Mouse (Mus musculus) adrenal gland, adult 8-10 months (tissue): Measurements from ENCODE around the gene Tlk2. TPM values are rescaled to one million over a fixed set of nuclear protein-coding genes. Genes with fewer than 3 reads are reported as not detected.
A peak's percentile ranks its signal among the peaks of the same experiment; 100 is the strongest.
"Not testable (repeated sequence)": the region's sequence is repeated elsewhere in the genome, so short reads cannot be mapped to it uniquely, and the experiment has no call there.

ENCODE experiments used
- DNase-seq: peaks from one replicate; pipeline ENCODE4 v3.0.0; 2022
- total RNA-seq, 4 experiments: library from RNA; stranded (reverse); gene quantifications; 2 replicates each; pipeline ENCODE4 v1.2.4; 2022

The Tlk2 gene
- 10 to 100 TPM; 44.2 to 59.4 (median 50.1) TPM for total RNA-seq

GRCm38 (mm10) chr11:105178516-105178915 is at the start of gene Tlk2:
Gene Tlk2 (plus strand): TSS chr11:105178807.
- DNase-seq, result no peak

- no peak for DNase-seq
Observed at GRCm38 (mm10) chr11:105135692-105136091, 42.9 kb upstream of the Tlk2 start.

- DNase-seq, result not testable (repeated sequence)
Observed at GRCm38 (mm10) chr11:105137255-105137654, 41.4 kb upstream of the Tlk2 start.

GRCm38 (mm10) chr11:105140512-105140911 is 38.1 kb upstream of the Tlk2 start:
- DNase-seq, result not testable (repeated sequence)

- no peak for DNase-seq
Observed at GRCm38 (mm10) chr11:105141115-105141514, 37.5 kb upstream of the Tlk2 start.

GRCm38 (mm10) chr11:105143564-105143963 is 35.0 kb upstream of the Tlk2 start:
- no peak for DNase-seq

GRCm38 (mm10) chr11:105144084-105144483 is 34.5 kb upstream of the Tlk2 start:
- no peak for DNase-seq

GRCm38 (mm10) chr11:105144508-105145210 is 33.9 kb upstream of the Tlk2 start:
- no peak for DNase-seq

- DNase-seq, result no peak
Observed at GRCm38 (mm10) chr11:105145211-105145610, 33.4 kb upstream of the Tlk2 start.

- DNase-seq, result no peak
Observed at GRCm38 (mm10) chr11:105146593-105146992, 32.0 kb upstream of the Tlk2 start, which contains the start of gene Gm10842. Gene Gm10842 (plus strand): TSS chr11:105146893.

- DNase-seq, result no peak
Observed at GRCm38 (mm10) chr11:105149353-105149752, 29.3 kb upstream of the Tlk2 start.

- DNase-seq, result no peak
Observed at GRCm38 (mm10) chr11:105149766-105150165, 28.8 kb upstream of the Tlk2 start.

- no peak for DNase-seq
Observed at GRCm38 (mm10) chr11:105150691-105151090, 27.9 kb upstream of the Tlk2 start.

GRCm38 (mm10) chr11:105151226-105152016 is 27.2 kb upstream of the Tlk2 start:
- no peak for DNase-seq

GRCm38 (mm10) chr11:105152017-105152300 is 26.6 kb upstream of the Tlk2 start:
- no peak for DNase-seq

- no peak for DNase-seq
Observed at GRCm38 (mm10) chr11:105152357-105152899, 26.2 kb upstream of the Tlk2 start.

- peak; percentile 36 for DNase-seq
Observed at GRCm38 (mm10) chr11:105153068-105153833, 25.4 kb upstream of the Tlk2 start.

- DNase-seq, result no peak
Observed at GRCm38 (mm10) chr11:105155915-105156314, 22.7 kb upstream of the Tlk2 start.

GRCm38 (mm10) chr11:105156748-105157267 is 21.8 kb upstream of the Tlk2 start:
- no peak for DNase-seq

GRCm38 (mm10) chr11:105158047-105158446 is 20.6 kb upstream of the Tlk2 start:
- DNase-seq, result no peak

- no peak for DNase-seq
Observed at GRCm38 (mm10) chr11:105159673-105160360, 18.8 kb upstream of the Tlk2 start.

- DNase-seq, result no peak
Observed at GRCm38 (mm10) chr11:105161411-105161810, 17.2 kb upstream of the Tlk2 start.
